Mouse (Mus musculus) MEL (cell line): ENCODE data around the gene Olfr30. TPM values are rescaled to one million over a fixed set of nuclear protein-coding genes. Genes with fewer than 3 reads are reported as not detected.

Source experiments
- DNase-seq: peaks from one replicate; pipeline ENCODE4 v3.0.0; 2011; ENCODE audit warnings: low read depth, low spot score
- H3K27ac ChIP-seq: 2 replicates; pipeline ENCODE4 v1.5.1; 2012; ENCODE audit warnings: low read depth, mild to moderate bottlenecking, control low read depth, low read length, moderate library complexity; ENCODE audit not compliant: control insufficient read depth
- H3K27me3 ChIP-seq, 2 experiments: fragments of 150-350 bp in 1 of 2; sonication (generic) in 1 of 2; 2 replicates each; pipeline ENCODE4 v1.6.1; 2012; ENCODE audit warnings: low read length in 2 of 2, mild to moderate bottlenecking in 2 of 2, improper control_type of control experiment in 1 of 2, moderate library complexity in 1 of 2; ENCODE audit not compliant: insufficient read depth in 2 of 2, control insufficient read depth in 1 of 2
- H3K36me3 ChIP-seq, 2 experiments: 2 replicates each; pipeline ENCODE4 v1.6.1; 2012 to 2014; ENCODE audit warnings: low read length in 2 of 2, improper control_type of control experiment in 1 of 2, inconsistent platforms in 1 of 2, mild to moderate bottlenecking in 1 of 2; ENCODE audit not compliant: insufficient read depth in 2 of 2, control insufficient read depth in 1 of 2
- H3K4me1 ChIP-seq, 2 experiments: fragments of 150-350 bp in 1 of 2; sonication (generic) in 1 of 2; 2 replicates each; pipeline ENCODE4 v1.6.1; 2012; ENCODE audit warnings: low read length in 2 of 2, improper control_type of control experiment in 1 of 2, mild to moderate bottlenecking in 1 of 2; ENCODE audit not compliant: insufficient read depth in 2 of 2, control insufficient read depth in 1 of 2
- H3K4me3 ChIP-seq, 2 experiments: fragments of 150-350 bp in 1 of 2; sonication (generic) in 1 of 2; 2 replicates each; pipeline ENCODE4 v1.5.1; 2012; ENCODE audit warnings: low read depth in 2 of 2, low read length in 2 of 2, mild to moderate bottlenecking in 2 of 2, moderate library complexity in 2 of 2, control low read depth in 1 of 2, improper control_type of control experiment in 1 of 2; ENCODE audit not compliant: control insufficient read depth in 1 of 2, insufficient read depth in 1 of 2
- H3K79me2 ChIP-seq: 2 replicates; pipeline ENCODE4 v1.6.1; 2012; ENCODE audit warnings: mild to moderate bottlenecking, low read length, moderate library complexity; ENCODE audit not compliant: control insufficient read depth, poor library complexity, insufficient read depth
- H3K9ac ChIP-seq: 2 replicates; pipeline ENCODE4 v1.6.1; 2012; ENCODE audit warnings: low read depth, mild to moderate bottlenecking, control low read depth, low read length, moderate library complexity; ENCODE audit not compliant: control insufficient read depth, poor library complexity, severe bottlenecking
- H3K9me3 ChIP-seq: fragments of 150-350 bp; sonication (generic); replicated peaks from 2 replicates; pipeline ENCODE4 v1.6.1; 2012; ENCODE audit warnings: mild to moderate bottlenecking, low read length, improper control_type of control experiment, moderate library complexity; ENCODE audit not compliant: insufficient read depth
- E2F4 ChIP-seq: IDR thresholded peaks from 2 replicates; pipeline ENCODE4 v1.6.1; 2011; ENCODE audit warnings: low read depth, low read length, improper control_type of control experiment, borderline replicate concordance
- MAFK ChIP-seq: IDR thresholded peaks from 2 replicates; pipeline ENCODE4 v1.6.1; 2011; ENCODE audit warnings: low read depth, mild to moderate bottlenecking, low read length, improper control_type of control experiment, borderline replicate concordance
- MAZ ChIP-seq: IDR thresholded peaks from 2 replicates; pipeline ENCODE4 v1.6.1; 2012; ENCODE audit warnings: low read depth, mild to moderate bottlenecking, inconsistent platforms, low read length, improper control_type of control experiment
- MEF2A ChIP-seq: IDR thresholded peaks from 2 replicates; pipeline ENCODE4 v1.6.1; 2014; ENCODE audit warnings: low read depth, mild to moderate bottlenecking, inconsistent platforms, low read length, improper control_type of control experiment; ENCODE audit not compliant: poor library complexity, insufficient replicate concordance, severe bottlenecking; ENCODE audit errors: extremely low read depth
- MYC ChIP-seq: IDR thresholded peaks from 2 replicates; pipeline ENCODE4 v1.6.1; 2011; ENCODE audit warnings: low read depth, mild to moderate bottlenecking, low read length, improper control_type of control experiment, moderate library complexity
- NELFE ChIP-seq: IDR thresholded peaks from 2 replicates; pipeline ENCODE4 v1.6.1; 2011; ENCODE audit warnings: low read depth, low read length, improper control_type of control experiment
- POLR2AphosphoS2 ChIP-seq: IDR thresholded peaks from 2 replicates; pipeline ENCODE4 v1.6.1; 2011; ENCODE audit warnings: low read length, improper control_type of control experiment
- SIN3A ChIP-seq: IDR thresholded peaks from 2 replicates; pipeline ENCODE4 v1.6.1; 2012; ENCODE audit warnings: low read length, improper control_type of control experiment, inconsistent platforms
- SMC3 ChIP-seq: IDR thresholded peaks from 2 replicates; pipeline ENCODE4 v1.6.1; 2011; ENCODE audit warnings: low read depth, low read length, improper control_type of control experiment
- USF2 ChIP-seq, 2 experiments: IDR thresholded peaks; 2 replicates each; pipeline ENCODE4 v1.6.1; 2011 to 2012; ENCODE audit warnings: improper control_type of control experiment in 2 of 2, low read length in 2 of 2, borderline replicate concordance in 1 of 2, inconsistent platforms in 1 of 2, low read depth in 1 of 2, mild to moderate bottlenecking in 1 of 2; ENCODE audit not compliant: insufficient read depth in 1 of 2
- ZC3H11A ChIP-seq: IDR thresholded peaks from 2 replicates; pipeline ENCODE4 v1.6.1; 2012; ENCODE audit warnings: low read depth, mild to moderate bottlenecking, inconsistent platforms, low read length, improper control_type of control experiment
- ZKSCAN1 ChIP-seq: IDR thresholded peaks from 2 replicates; pipeline ENCODE4 v1.6.1; 2012; ENCODE audit warnings: low read depth, mild to moderate bottlenecking, inconsistent platforms, low read length, improper control_type of control experiment, moderate library complexity
- polyA plus RNA-seq, 2 experiments: library from polyadenylated mRNA; stranded (reverse) in 1 of 2; unstranded in 1 of 2; fragments of >175 nt in 1 of 2; fragments of >200 nt in 1 of 2; gene quantifications; 2 replicates each; pipeline versions ENCODE4 v1.2.1 to v1.2.4; 2012; ENCODE audit warnings: low replicate concordance in 2 of 2, low read depth in 1 of 2; ENCODE audit not compliant: insufficient read length in 2 of 2, insufficient read depth in 1 of 2, missing spikeins in 1 of 2
- total RNA-seq: library from RNA; depleted of rRNA; stranded (reverse); fragments of 300-350 nt; gene quantifications from 2 replicates; pipeline ENCODE4 v1.2.3, GENCODE M21; 2012

Gene Olfr30
- total and polyA plus RNA-seq, 3 experiments, result not detected

DNA sequence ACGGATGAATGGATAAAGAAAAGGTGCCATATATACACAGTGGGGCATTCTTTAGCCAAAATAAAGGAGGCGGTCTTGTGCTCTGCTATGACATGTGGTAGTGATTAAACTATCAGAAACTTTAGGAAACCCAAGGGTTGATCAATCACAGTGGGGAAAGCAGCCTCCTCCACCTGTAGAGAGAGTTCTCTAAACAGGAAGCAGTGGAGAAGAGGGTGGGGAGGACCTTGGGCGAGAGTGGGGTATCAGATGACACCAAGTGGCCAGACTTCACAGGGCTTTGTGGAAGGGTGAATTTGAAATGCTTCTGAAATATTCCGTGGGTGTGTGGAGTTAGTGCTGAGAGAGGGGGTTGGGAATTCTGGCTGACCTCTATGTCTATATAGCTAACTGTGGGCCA lies 8.5 kb downstream of the Olfr30 start:
- H3K36me3 ChIP-seq, result no peaks in the 10 kb centered on the region
- no peaks in the 10 kb centered on the region for H3K79me2 ChIP-seq
- DNase-seq, result no peak
- no peak overlapping the region for H3K4me3 ChIP-seq
- peaks cover 4 to 8% of the 10 kb centered on the region in 2 experiments; a peak in 3 of 4 replicates for H3K27me3 ChIP-seq
- TF ChIP-seq MAFK (no peak), MEF2A (no peak)
- H3K9ac ChIP-seq, result no peak overlapping the region
- H3K9me3 ChIP-seq, result no peaks in the 10 kb centered on the region
- H3K4me1 ChIP-seq, result no peaks in the 10 kb centered on the region
- H3K27ac ChIP-seq, result no peak overlapping the region

GRCm38 (mm10) chr11:58452759-58453158 lies 9.3 kb downstream of the Olfr30 start, which contains the start of gene Lypd9:
Gene Lypd9, minus strand, starts transcription at chr11:58452923.
- DNase-seq, result no peak
- Histone ChIP-seq H3K79me2 (no peaks in the 10 kb centered on the region), H3K4me1 (no peaks in the 10 kb centered on the region), H3K27ac (no peak within 1 kb of the TSS), H3K27me3 (peaks cover 4 to 8% of the 10 kb centered on the region in 2 experiments; a peak in 3 of 4 replicates), H3K9ac (no peak within 1 kb of the TSS), H3K36me3 (no peaks in the 10 kb centered on the region), H3K9me3 (no peaks in the 10 kb centered on the region), H3K4me3 (no peak within 1 kb of the TSS)
- no peak for TF ChIP-seq POLR2AphosphoS2
- TF ChIP-seq ZKSCAN1, result no peak
- TF ChIP-seq MAZ, result no peak

DNA sequence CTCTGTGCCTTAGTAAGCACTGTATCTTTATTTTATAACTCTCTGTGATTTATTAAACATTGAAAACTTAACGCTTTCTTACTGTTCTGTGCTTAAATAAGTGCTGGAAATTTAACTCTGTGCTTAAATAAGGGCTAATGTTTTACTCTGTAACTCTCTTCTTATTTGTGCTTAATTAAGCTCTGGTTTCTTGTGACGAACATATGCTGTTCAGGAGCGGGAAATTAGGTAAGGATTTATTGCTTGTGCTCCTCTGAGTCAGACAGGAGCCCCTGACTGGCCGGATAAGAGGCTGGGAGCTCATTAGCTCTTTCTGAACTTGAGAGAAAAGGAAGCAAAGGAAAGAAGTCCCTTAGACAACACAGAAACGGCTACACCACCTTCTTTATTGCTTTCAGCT lies 24.2 kb downstream of the Olfr30 start:
- no peak for TF ChIP-seq ZC3H11A
- no peak for TF ChIP-seq MYC
- TF ChIP-seq USF2 (IDR thresholded peaks at IDR 0.05; ENCODE audit: borderline replicate concordance in 1 of 2, insufficient read depth in 1 of 2, low read depth in 1 of 2, low read length in 2 of 2), result no peak
- TF ChIP-seq MAZ, result no peak
- no peak for TF ChIP-seq E2F4
- TF ChIP-seq SMC3, result no peak
- no peak for TF ChIP-seq NELFE
- no peak for TF ChIP-seq SIN3A
- no peak for TF ChIP-seq ZKSCAN1
- no peaks in the 10 kb centered on the region for H3K9me3 ChIP-seq
- no peak overlapping the region for H3K4me3 ChIP-seq
- no peak for DNase-seq
- no peaks in the 10 kb centered on the region for H3K36me3 ChIP-seq
- H3K27ac ChIP-seq, result no peak overlapping the region
- H3K4me1 ChIP-seq, result no peaks in the 10 kb centered on the region
- H3K9ac ChIP-seq, result no peak overlapping the region
- no peaks in the 10 kb centered on the region for H3K79me2 ChIP-seq
- peaks cover 31 to 57% of the 10 kb centered on the region in 2 experiments for H3K27me3 ChIP-seq
